Mouse (Mus musculus) embryonic facial prominence, embryonic 11.5 days (tissue): ENCODE measurements around the gene Wdr95. TPM values are rescaled to one million over a fixed set of nuclear protein-coding genes. Genes with fewer than 3 reads are reported as not detected.

ENCODE experiments used
- ATAC-seq: fragments of 200-750 bp; cut with Nextera tagmentation; replicated peaks from 2 replicates; pipeline ENCODE4 v1.8.0; 2017; ENCODE audit warnings: low read depth; ENCODE audit not compliant: insufficient number of reproducible peaks, low FRiP score, low TSS enrichment
- DNase-seq: peaks from one replicate; pipeline ENCODE4 v3.0.0-alpha.2; 2015; ENCODE audit warnings: low spot score
- H3K27ac ChIP-seq: fragments of 300-500 bp; sonication (generic); replicated peaks from 2 replicates; pipeline ENCODE4 v1.5.1; 2014; ENCODE audit warnings: mild to moderate bottlenecking, low read depth, low read length, control low read depth
- H3K27me3 ChIP-seq: fragments of 300-500 bp; sonication (generic); 2 replicates; pipeline ENCODE4 v1.6.1; 2014; ENCODE audit warnings: mild to moderate bottlenecking, low read length, moderate library complexity, mixed read lengths; ENCODE audit not compliant: control insufficient read depth, insufficient read depth
- H3K36me3 ChIP-seq: fragments of 300-500 bp; sonication (generic); replicated peaks from 2 replicates; pipeline ENCODE4 v1.6.1; 2014; ENCODE audit warnings: low read depth, mild to moderate bottlenecking, low read length, moderate library complexity, mixed read lengths; ENCODE audit not compliant: control insufficient read depth, insufficient read depth
- H3K4me1 ChIP-seq: fragments of 300-500 bp; sonication (generic); 2 replicates; pipeline ENCODE4 v1.6.1; 2014; ENCODE audit warnings: low read length, mixed read lengths; ENCODE audit not compliant: control insufficient read depth, insufficient read depth
- H3K4me2 ChIP-seq: fragments of 300-500 bp; sonication (generic); 2 replicates; pipeline ENCODE4 v1.6.1; 2014; ENCODE audit warnings: low read depth, mild to moderate bottlenecking, control low read depth, low read length, moderate library complexity
- H3K4me3 ChIP-seq: fragments of 300-500 bp; sonication (generic); 2 replicates; pipeline ENCODE4 v1.5.1; 2014; ENCODE audit warnings: low read depth, low read length, control low read depth
- H3K9ac ChIP-seq: fragments of 300-500 bp; sonication (generic); replicated peaks from 2 replicates; pipeline ENCODE4 v1.6.1; 2014; ENCODE audit warnings: mild to moderate bottlenecking, control low read depth, low read length
- H3K9me3 ChIP-seq: fragments of 300-500 bp; sonication (generic); replicated peaks from 2 replicates; pipeline ENCODE4 v1.6.1; 2016; ENCODE audit warnings: mild to moderate bottlenecking, low read length, inconsistent platforms, mixed read lengths; ENCODE audit not compliant: control insufficient read depth
- WGBS: fragments of 180-500 bp; shearing (Covaris S2); extraction: QIAGEN DNeasy Blood & Tissue Kit; methylation state at CpG from one replicate; pipeline ENCODE4 v1.1.7; 2014; 5-methylcytosine and 5-hydroxymethylcytosine counted together
- polyA plus RNA-seq: library from polyadenylated mRNA; unstranded; fragments of >200 nt; fragmentation: Nextera tagmentation; extraction: Ambion mirVana; gene quantifications from 2 replicates; pipeline ENCODE4 v1.2.1, GENCODE M21; 2014

Gene Wdr95
- polyA plus RNA-seq, 1 experiment from 2014 or later, result not detected

DNA sequence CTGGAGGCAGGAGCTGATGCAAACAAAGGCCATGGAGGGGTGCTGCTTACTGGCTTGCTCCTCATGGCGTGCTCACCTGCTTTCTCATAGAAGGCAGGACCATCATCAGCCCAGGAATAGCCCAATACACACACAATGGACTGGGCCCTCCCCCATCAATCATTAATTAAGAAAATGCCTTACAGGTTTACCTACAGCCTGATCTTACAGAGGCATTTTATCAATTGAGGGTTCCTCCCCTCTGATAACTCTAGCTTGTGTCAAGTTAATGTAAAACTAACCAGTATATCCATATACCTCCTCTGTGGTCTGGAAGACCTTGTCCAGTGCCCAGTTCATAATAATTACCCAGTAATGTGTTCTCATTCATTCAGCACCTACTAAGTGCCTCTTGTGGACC lies 56.8 kb downstream of the Wdr95 start:
- no peaks in the 10 kb centered on the region for H3K4me1 ChIP-seq
- H3K9ac ChIP-seq, result no peak overlapping the region
- DNase-seq (no peak), ATAC-seq (no peak)
- H3K27me3 ChIP-seq, result no peaks in the 10 kb centered on the region
- no peak overlapping the region for H3K27ac ChIP-seq
- H3K4me2 ChIP-seq, result no peak overlapping the region
- H3K36me3 ChIP-seq, result no peaks in the 10 kb centered on the region
- H3K4me3 ChIP-seq, result no peak overlapping the region
- WGBS, result 69% methylated on average over 1 of the region's 1 CpGs
- no peaks in the 10 kb centered on the region for H3K9me3 ChIP-seq

DNA sequence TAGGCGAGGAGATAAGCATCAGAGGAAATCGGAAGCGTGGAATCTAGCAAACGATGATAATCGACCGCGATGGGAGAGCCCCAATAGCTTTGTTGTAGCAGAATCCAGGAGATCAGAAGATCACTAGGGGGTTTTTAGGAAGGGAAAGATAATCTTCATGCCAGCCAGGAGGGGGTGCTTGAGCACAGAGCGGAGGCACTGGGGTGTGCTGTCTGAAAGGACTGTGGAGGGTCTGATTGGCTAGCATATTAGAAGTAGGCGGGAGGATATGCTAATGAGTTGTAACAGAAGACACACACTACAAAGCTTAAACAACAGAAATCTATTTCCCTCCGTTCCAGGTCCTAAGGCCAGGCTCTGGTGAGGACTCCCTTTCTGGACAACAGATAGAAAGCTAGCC lies 57.4 kb downstream of the Wdr95 start:
- H3K9ac ChIP-seq, result no peak overlapping the region
- no peak overlapping the region for H3K4me3 ChIP-seq
- 57% methylated on average over 10 of the region's 10 CpGs for WGBS
- DNase-seq (peak; percentile 17), ATAC-seq (no peak)
- H3K27me3 ChIP-seq, result no peaks in the 10 kb centered on the region
- H3K9me3 ChIP-seq, result no peaks in the 10 kb centered on the region
- H3K4me2 ChIP-seq, result no peak overlapping the region
- no peaks in the 10 kb centered on the region for H3K36me3 ChIP-seq
- H3K4me1 ChIP-seq, result no peaks in the 10 kb centered on the region
- H3K27ac ChIP-seq, result no peak overlapping the region

DNA sequence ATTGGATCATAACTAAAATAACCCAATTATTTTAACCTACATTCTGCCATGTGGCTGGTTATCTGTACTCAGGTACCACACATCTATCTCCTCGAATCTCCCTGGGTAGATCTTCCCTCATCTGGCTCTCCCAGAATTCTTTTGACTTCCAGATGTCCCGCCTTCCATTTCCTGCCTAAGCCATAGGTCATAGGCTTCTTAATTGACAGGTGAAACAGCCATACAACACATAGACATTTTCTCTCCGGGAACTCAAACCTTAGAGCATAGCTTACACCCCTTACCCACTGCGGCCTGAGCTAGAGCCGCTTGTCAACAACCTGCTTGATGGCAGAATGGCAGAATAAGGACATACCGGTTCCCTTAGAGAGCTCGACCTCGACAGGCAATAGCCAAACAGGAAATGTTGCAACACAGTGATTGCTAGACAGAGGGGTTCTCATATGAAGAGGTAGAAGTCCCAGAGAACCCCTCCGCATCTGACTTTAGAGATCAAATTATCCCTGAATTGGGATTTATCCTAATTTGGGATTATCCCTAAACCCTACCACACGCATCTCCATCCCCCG lies 58.9 kb downstream of the Wdr95 start:
- Histone ChIP-seq H3K4me2 (no peak overlapping the region), H3K4me3 (no peak overlapping the region), H3K9me3 (no peaks in the 10 kb centered on the region), H3K27ac (no peak overlapping the region), H3K9ac (no peak overlapping the region), H3K27me3 (no peaks in the 10 kb centered on the region), H3K36me3 (no peaks in the 10 kb centered on the region), H3K4me1 (no peaks in the 10 kb centered on the region)
- ATAC-seq (no peak), DNase-seq (no peak)
- WGBS, result 83% methylated on average over 11 of the region's 11 CpGs

DNA sequence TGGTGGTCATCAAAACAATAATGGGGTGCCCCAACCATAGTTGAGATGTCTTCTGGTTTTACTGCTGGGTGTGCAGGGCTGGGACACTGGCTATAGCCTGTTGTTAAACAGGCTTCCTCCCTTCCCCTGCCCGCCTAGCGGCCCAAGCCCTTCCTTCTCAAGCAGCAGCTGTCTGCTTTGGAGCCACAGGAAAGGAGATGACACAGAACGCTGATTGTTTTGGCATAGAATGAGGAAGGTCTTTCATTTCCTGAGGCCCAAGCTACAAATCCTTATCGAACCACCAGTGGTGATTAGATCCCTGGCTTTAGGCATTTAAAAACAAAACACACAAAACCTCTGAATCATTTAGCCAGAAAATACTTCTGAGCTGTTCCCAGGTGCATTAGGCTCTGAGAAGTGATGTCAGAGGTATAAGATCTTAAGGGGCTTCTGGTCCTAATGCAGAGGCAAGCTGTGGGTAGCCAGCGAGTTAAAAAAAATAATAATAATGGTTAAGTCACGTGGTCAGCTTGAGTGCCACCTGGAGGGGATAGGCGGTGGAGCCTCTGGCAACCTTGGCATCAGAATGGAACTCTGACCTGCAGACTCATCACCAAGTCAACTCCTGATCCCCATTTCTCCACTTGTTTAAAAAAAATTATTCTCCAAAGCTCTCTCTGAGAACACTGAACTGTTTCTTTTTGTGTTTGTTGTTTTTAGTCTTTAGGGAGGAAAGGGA lies 60.5 kb downstream of the Wdr95 start:
- no peak overlapping the region for H3K9ac ChIP-seq
- no peak for DNase-seq
- no peak for ATAC-seq
- H3K27me3 ChIP-seq, result no peaks in the 10 kb centered on the region
- H3K4me2 ChIP-seq, result no peak overlapping the region
- H3K27ac ChIP-seq, result no peak overlapping the region
- H3K4me3 ChIP-seq, result no peak overlapping the region
- no peaks in the 10 kb centered on the region for H3K9me3 ChIP-seq
- no peaks in the 10 kb centered on the region for H3K36me3 ChIP-seq
- no peaks in the 10 kb centered on the region for H3K4me1 ChIP-seq
- 38% methylated on average over 7 of the region's 7 CpGs for WGBS

DNA sequence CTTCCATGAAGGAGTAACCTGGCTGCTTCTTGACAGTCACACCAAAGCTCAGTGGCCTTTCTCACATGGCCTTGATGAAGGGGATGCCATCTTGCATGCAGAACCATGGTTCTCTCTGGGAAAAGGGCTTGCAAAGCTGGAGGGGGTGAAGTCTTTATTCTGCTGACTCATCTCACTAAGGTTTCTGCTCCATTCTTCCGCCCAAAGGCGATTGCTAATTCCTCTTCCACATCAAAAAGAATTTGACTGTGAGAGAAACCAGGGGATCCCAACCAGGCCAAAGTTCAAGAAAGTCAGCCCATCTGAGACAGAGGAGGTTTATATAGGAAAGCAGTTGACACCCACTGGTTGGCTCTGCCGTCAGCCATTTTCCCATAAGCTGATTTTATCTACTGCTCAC lies 61.5 kb downstream of the Wdr95 start:
- H3K36me3 ChIP-seq, result no peaks in the 10 kb centered on the region
- H3K4me3 ChIP-seq, result no peak overlapping the region
- ATAC-seq (no peak), DNase-seq (no peak)
- no peaks in the 10 kb centered on the region for H3K4me1 ChIP-seq
- no peak overlapping the region for H3K27ac ChIP-seq
- no peak overlapping the region for H3K4me2 ChIP-seq
- 61% methylated on average over 3 of the region's 3 CpGs for WGBS
- H3K27me3 ChIP-seq, result no peaks in the 10 kb centered on the region
- H3K9ac ChIP-seq, result no peak overlapping the region
- H3K9me3 ChIP-seq, result no peaks in the 10 kb centered on the region

DNA sequence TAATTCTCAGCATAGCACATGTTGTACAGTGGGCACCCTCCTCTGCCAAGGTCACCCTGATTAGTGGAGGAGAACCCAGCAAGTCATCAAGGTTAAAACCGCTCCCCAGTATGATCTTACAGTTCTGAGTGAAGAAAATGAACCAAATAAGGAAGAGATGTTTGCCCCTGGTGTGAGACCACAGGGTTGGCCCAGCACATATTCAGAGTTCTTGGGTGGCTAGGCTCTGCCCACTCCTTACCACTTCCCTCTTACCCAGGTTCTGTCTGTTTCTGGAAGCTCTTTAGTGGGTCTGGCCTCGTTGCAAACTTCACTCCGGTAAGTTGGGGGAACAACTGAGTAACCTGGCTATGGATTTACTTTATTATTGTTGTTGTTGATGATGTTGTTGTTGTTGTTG lies 65.7 kb downstream of the Wdr95 start:
- DNase-seq (no peak), ATAC-seq (no peak)
- no peak overlapping the region for H3K27ac ChIP-seq
- H3K4me3 ChIP-seq, result no peak overlapping the region
- no peaks in the 10 kb centered on the region for H3K36me3 ChIP-seq
- H3K9ac ChIP-seq, result no peak overlapping the region
- no peaks in the 10 kb centered on the region for H3K27me3 ChIP-seq
- H3K4me1 ChIP-seq, result no peaks in the 10 kb centered on the region
- WGBS, result 96% methylated on average over 3 of the region's 3 CpGs
- no peak overlapping the region for H3K4me2 ChIP-seq
- H3K9me3 ChIP-seq, result no peaks in the 10 kb centered on the region

DNA sequence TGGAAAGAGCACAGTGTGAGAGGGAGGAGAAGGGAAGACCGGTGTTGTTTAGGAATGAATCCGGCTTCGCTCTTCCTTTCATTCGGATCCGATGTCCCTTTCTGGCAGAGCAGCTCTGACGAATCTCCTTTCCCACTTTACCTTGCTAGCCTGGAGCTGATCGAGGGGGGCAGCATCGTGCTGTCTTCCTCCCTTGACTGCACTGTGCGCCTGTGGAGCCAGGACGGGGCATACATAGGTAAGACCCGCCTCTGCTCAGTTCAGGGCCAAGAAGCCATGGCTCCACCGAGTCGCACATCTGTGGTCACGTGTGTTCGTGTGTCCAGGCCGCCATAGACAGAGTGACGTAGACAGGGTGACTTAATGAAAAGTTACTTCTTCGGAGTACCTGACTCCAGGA lies 68.9 kb downstream of the Wdr95 start:
- WGBS, result 55% methylated on average over 18 of the region's 18 CpGs
- H3K9ac ChIP-seq, result no peak overlapping the region
- H3K27me3 ChIP-seq, result no peaks in the 10 kb centered on the region
- no peaks in the 10 kb centered on the region for H3K36me3 ChIP-seq
- no peak overlapping the region for H3K4me2 ChIP-seq
- DNase-seq (no peak), ATAC-seq (peak; percentile 76)
- H3K27ac ChIP-seq, result no peak overlapping the region
- H3K9me3 ChIP-seq, result no peaks in the 10 kb centered on the region
- no peaks in the 10 kb centered on the region for H3K4me1 ChIP-seq
- no peak overlapping the region for H3K4me3 ChIP-seq

DNA sequence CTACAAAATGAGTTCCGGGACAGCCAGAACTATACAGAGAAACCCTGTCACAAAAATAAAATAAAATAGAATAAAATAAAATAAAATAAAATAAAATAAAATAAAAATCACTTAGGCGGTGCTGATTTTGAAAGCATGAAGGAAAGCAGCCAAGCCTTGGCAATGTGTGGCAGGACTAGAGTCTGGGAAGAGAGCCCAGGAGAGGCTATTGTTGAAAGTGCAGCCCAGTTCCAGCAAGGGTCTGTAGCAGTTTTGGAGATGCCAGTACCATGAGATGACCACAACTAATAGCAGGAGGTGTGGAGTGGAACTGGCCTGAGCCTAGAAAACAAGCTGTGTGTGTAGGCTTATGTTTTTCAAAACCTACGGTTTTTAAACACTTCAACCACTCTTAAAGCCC lies 73.5 kb downstream of the Wdr95 start:
- Histone ChIP-seq H3K9ac (no peak overlapping the region), H3K27me3 (no peaks in the 10 kb centered on the region), H3K27ac (no peak overlapping the region), H3K9me3 (no peaks in the 10 kb centered on the region), H3K4me1 (no peaks in the 10 kb centered on the region), H3K4me3 (no peak overlapping the region), H3K4me2 (no peak overlapping the region), H3K36me3 (no peaks in the 10 kb centered on the region)
- no peak for ATAC-seq
- 95% methylated on average over 3 of the region's 3 CpGs for WGBS
- DNase-seq, result no peak
